Mouse (Mus musculus) left cerebral cortex, adult 2 months (tissue): Measurements from ENCODE around the gene Gadd45g. TPM values are rescaled to one million over a fixed set of nuclear protein-coding genes. Genes with fewer than 3 reads are reported as not detected.
A peak's percentile ranks its signal among the peaks of the same experiment; 100 is the strongest.
"Not testable (repeated sequence)": the region's sequence is repeated elsewhere in the genome, so short reads cannot be mapped to it uniquely, and the experiment has no call there.

Experiments
- DNase-seq, 2 experiments: peaks; one replicate each; pipeline ENCODE4 v3.0.0; 2021 to 2022; ENCODE audit warnings: low spot score in 2 of 2, mixed read lengths in 1 of 2; ENCODE audit errors: extremely low spot score in 1 of 2
- H3K27ac ChIP-seq: fragments of 200-600 bp; 2 replicates; pipeline ENCODE4 v1.8.1; 2022
- H3K4me3 ChIP-seq: fragments of 200-600 bp; 2 replicates; pipeline ENCODE4 v1.8.1; 2022
- CTCF ChIP-seq: fragments of 200-600 bp; IDR thresholded peaks from 2 replicates; pipeline ENCODE4 v1.8.1; 2022; ENCODE audit warnings: antibody characterized with exemption, mild to moderate bottlenecking, moderate library complexity
- intact Hi-C: fragments of 180-260 bp; cut with DNase I; formaldehyde crosslinking; loops from one replicate; pipeline ENCODE4 v1.15.1; 2025
- total RNA-seq, 2 experiments: library from RNA; stranded (reverse); gene quantifications; 2 replicates each; pipeline ENCODE4 v1.2.3; 2021

The Gadd45g gene
- total RNA-seq, 2 experiments from 2014 or later = 16.7 to 29.3 TPM

DNA sequence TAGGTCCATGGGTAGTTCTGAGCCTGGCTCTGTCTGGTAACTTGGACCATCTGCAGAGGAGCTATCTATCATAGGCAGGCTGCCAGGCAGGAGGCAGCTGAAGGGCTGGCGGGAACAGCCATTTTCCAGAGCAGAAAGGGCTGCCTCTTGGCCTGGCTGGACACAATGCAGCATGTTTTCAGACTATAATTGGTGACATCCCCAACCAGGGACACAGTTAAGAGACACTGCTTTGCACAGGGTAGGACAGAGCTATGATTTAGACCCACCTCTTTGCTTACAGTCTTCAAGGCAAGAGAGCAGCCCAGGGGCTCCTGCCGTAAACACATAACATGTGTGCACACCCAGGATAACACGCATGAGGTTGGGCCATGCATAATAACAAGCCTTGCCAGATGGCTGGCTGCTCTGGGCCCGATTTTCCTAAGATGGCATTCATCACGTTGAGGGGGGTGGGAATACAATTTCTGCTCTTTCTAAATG, 29.9 kb upstream of the Gadd45g start:
- intact Hi-C loops = loop anchor here (5.0 kb wide), 1 partner anchor 164 kb away; the partner anchor contains the start of gene Secisbp2
- no peak for TF ChIP-seq CTCF
- Histone ChIP-seq H3K27ac (peak overlapping the region; percentile 55; the same call in 1 of the 2 replicates), H3K4me3 (no peak overlapping the region)
- no peak for DNase-seq

DNA sequence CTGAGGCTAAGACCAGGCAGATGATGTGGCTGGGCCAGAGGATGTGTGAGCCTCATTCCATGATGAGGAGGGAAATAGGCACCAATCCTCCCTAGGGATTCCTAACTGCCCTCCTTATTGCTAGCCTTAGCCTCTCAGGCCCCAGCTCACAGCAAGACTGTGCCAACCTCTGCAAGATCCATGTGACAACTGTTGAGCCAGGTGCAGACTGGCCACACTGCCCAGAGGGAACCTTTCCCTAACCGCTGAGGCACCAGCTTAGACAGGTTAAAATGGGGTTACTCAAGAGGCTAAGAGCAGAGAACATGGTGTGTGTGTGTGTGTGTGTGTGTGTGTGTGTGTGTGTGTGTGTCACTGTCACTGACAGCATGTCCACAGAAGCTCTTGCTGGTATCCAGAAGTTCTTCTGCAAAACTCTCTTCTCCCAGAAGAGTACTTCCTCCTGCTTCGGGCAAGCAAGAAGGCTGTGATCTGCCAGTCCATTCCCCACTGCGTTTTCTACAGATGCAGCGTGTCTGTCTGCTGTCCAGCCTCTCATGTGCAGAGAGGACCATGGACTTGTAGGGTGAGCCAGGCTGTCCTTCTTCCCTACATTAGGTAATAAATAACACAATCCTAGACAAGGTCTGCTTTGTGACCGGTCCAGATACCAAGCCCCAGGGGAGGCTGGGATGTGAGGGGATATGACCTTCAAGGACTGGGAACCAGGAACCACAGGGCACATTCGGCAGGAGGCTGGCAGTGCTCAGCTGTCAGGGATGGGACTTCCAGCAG, 28.1 kb upstream of the Gadd45g start:
- DNase-seq = no peak
- intact Hi-C loops = loop anchor here (5.0 kb wide), 1 partner anchor 166 kb away; the partner anchor contains the start of gene Secisbp2
- no peak for TF ChIP-seq CTCF
- Histone ChIP-seq H3K4me3 (no peak overlapping the region), H3K27ac (no peak overlapping the region)

GRCm38 (mm10) chr13:51818944-51819326, 27.5 kb upstream of the Gadd45g start:
- Histone ChIP-seq H3K4me3 (no peak overlapping the region), H3K27ac (no peak overlapping the region)
- TF ChIP-seq CTCF = no peak
- no peak for DNase-seq
- intact Hi-C loops = loop anchor here (5.0 kb wide), 1 partner anchor 167 kb away; the partner anchor contains the start of gene Secisbp2

DNA sequence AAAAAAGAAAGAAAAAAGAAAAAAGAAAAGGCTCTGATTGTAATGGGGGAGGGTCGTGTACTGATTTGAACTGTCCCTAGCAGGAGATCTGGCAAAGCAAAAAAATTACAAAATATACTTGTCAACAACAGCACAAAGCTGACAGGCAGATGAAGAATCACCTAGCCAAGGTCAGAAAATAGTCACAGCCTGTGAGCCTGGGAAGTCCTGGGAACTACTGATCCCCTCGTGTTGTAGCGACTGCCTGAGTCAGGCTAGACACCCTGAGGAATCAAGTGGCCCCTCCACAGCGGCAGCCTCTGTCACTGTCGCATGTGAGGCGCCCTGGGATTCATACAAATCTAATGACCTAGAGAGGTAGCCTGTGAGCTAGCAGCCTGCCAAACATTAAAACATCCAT, 27.1 kb upstream of the Gadd45g start:
- Histone ChIP-seq H3K4me3 (no peak overlapping the region), H3K27ac (no peak overlapping the region)
- intact Hi-C loops = loop anchor here (5.0 kb wide), 1 partner anchor 167 kb away; the partner anchor contains the start of gene Secisbp2
- no peak for TF ChIP-seq CTCF
- DNase-seq = no peak

GRCm38 (mm10) chr13:51821988-51822387, 24.5 kb upstream of the Gadd45g start:
- no peak for DNase-seq
- TF ChIP-seq CTCF = no peak
- no peak overlapping the region for H3K4me3 ChIP-seq
- intact Hi-C loops = no loop called here
- H3K27ac ChIP-seq = no peak overlapping the region

- TF ChIP-seq CTCF = no peak
- H3K27ac ChIP-seq = no peak overlapping the region
- no peak for DNase-seq
- no peak overlapping the region for H3K4me3 ChIP-seq
- intact Hi-C loops = no loop called here
Observed at GRCm38 (mm10) chr13:51823822-51824495, 22.5 kb upstream of the Gadd45g start.

DNA sequence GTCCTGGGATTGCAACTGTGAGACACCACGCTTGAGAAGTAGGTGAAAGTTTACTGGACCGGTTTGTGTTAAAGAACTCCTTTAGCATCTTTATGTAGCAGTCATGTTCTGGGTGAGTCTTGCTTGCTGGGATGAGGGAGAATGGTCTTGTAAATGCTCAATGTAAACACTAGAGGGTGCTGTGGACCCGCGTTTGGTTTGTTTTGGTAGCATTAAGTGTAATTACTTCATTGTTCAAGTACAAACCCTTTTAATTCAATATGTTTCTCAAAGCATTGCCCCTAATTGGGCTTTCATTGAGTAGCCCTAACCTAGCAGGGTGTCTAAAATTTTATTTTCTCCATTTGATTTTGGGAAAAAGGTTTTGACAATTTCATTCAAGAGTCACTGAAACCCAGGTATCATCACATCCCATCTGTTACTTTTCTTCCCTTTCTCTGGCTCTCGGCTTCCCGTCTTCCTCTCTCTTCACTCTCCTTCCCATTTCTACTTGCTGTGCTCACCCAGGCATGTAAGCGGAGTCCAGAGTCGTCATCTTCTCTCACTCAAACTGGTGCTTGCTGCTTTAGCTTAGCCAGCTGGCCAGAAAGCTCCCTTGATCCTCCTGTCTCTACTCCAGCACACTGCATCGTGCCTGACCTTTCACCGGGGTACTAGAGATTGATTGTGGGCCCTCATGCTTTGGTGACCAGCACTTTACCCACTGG, 15.6 kb upstream of the Gadd45g start:
- H3K27ac ChIP-seq = no peak overlapping the region
- TF ChIP-seq CTCF = peak; percentile 94
- DNase-seq = peak in 1 of 2 experiments; percentile 36
- intact Hi-C loops = loop anchor here (10.0 kb wide), 1 partner anchor 704 kb away; the partner anchor contains the start of gene Diras2
- H3K4me3 ChIP-seq = no peak overlapping the region

GRCm38 (mm10) chr13:51832491-51832890, 14.0 kb upstream of the Gadd45g start:
- Histone ChIP-seq H3K27ac (no peak overlapping the region), H3K4me3 (no peak overlapping the region)
- intact Hi-C loops = loop anchor here (10.0 kb wide), 1 partner anchor 702 kb away; the partner anchor contains the start of gene Diras2
- DNase-seq = no peak
- no peak for TF ChIP-seq CTCF

- Histone ChIP-seq H3K4me3 (no peak overlapping the region), H3K27ac (no peak overlapping the region)
- intact Hi-C loops = loop anchor here (10.0 kb wide), 1 partner anchor 701 kb away; the partner anchor contains the start of gene Diras2
- no peak for DNase-seq
- no peak for TF ChIP-seq CTCF
Observed at GRCm38 (mm10) chr13:51833611-51834010, 12.9 kb upstream of the Gadd45g start.

DNA sequence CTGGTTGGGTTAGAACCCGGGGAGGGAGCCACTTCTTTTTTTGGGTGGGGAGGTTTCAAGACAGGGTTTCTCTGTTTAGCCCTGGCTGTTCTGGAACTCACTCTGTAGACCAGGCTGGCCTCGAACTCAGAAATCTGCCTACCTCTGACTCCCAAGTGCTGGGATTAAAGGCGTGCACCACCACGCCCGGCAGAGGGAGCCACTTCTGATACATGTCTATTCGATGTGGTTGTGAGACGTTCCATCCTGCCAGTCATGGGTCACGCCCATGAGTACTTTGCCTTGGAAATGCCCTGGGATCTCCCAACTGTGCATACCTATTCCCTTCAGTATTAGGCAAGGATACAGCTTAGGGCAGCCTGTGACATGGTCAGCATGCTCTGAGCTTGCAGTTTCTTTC, 12.5 kb upstream of the Gadd45g start:
- intact Hi-C loops = loop anchor here (10.0 kb wide), 1 partner anchor 701 kb away; the partner anchor contains the start of gene Diras2
- TF ChIP-seq CTCF = peak; percentile 16
- not testable (repeated sequence) for H3K27ac ChIP-seq, DNase-seq, H3K4me3 ChIP-seq

- TF ChIP-seq CTCF = no peak
Observed at GRCm38 (mm10) chr13:51834520-51834919, 12.0 kb upstream of the Gadd45g start.

DNA sequence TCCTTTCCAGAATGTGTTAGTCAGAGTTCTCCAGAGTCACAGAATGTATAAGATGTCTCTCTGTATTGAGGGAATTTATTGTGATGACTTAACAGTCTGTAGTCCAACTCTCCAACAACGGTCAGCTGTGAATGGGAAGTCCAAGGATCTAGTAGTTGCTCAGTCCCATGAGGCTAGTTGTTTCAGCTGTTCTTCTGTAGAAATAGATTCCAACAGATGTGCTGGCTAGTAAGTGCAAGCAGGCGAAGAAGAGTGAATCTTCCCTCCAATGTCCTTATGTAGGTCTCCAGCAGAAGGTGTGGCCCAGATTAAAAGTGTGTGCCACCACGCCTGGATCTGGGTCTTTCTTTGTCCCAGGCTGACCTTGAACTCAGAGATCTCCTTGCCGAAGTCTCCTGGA, 11.3 kb upstream of the Gadd45g start:
- H3K4me3 ChIP-seq, DNase-seq, H3K27ac ChIP-seq: not testable (repeated sequence)
- intact Hi-C loops = loop anchor here (10.0 kb wide), 1 partner anchor 700 kb away; the partner anchor contains the start of gene Diras2

More at GRCm38 (mm10) chr13:51834520-51834919, 12.0 kb upstream of the Gadd45g start:
- intact Hi-C loops = loop anchor here (10.0 kb wide), 1 partner anchor 700 kb away; the partner anchor contains the start of gene Diras2
- no peak overlapping the region for H3K4me3 ChIP-seq
- no peak overlapping the region for H3K27ac ChIP-seq
- DNase-seq = no peak
